23 mouse cellular contexts compared by ENCODE assay signal in the genomic region with DNA sequence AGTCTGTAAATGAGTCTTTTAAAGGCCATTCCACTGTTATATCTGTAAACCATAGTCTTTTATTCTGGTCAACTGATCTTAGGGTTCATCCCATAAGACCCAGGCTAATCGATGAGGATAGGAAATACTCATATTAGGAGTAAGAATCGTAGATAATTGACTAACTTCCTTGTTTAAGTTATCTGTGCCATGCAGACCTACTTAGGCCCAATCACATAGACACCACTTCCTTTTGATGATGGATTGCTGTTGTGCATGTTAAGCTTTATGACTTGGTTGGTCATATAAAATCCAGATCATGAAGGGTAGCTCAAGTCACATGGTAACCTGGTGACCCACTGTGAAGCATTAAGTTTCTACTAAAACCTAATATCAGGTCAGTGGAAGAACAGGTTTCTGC.
A peak's percentile ranks its signal among the peaks of the same experiment; 100 is the strongest.
DNase-seq lines count a peak whose midpoint lies in the region; ATAC-seq and TF ChIP-seq lines count a peak whose summit lies in the region.
"Had no signal": no experiment of that assay in that cellular context is flagged by ENCODE, and none has a peak within 500 bp of the region (broad histone marks: within the 10 kb centered on the region; RNA-seq: fewer than 3 reads in every experiment).

No protein-coding gene starts in this region.

- H3K36me3 ChIP-seq in G1E (replicated peaks), result no peaks in the 10 kb centered on the region
- H3K36me3 ChIP-seq in MEL (ENCODE audit: control insufficient read depth in 1 of 2, insufficient read depth in 2 of 2, low read length in 2 of 2), result peaks cover 0 to 22% of the 10 kb centered on the region in 2 experiments; a peak in 2 of 4 replicates
- no peaks in the 10 kb centered on the region for H3K36me3 ChIP-seq in hindbrain, embryonic 16.5 days (ENCODE audit: control insufficient read depth, insufficient read depth, low read length)

- peak; percentile 83 to 89 for TF ChIP-seq EP300 in MEL (IDR thresholded peaks at IDR 0.05; ENCODE audit: low read depth in 1 of 2, low read length in 2 of 2)

- no peak overlapping the region for H3K4me3 ChIP-seq in G1E (ENCODE audit: low read depth, low read length)
- no peak overlapping the region for H3K4me3 ChIP-seq in MEL (ENCODE audit: control insufficient read depth in 1 of 2, insufficient read depth in 1 of 2, low read depth in 2 of 2, low read length in 2 of 2)
- H3K4me3 ChIP-seq in hindbrain, embryonic 16.5 days (ENCODE audit: low read length), result no peak overlapping the region

- H3K27me3 ChIP-seq in G1E (ENCODE audit: insufficient read depth, low read length) (no peaks in the 10 kb centered on the region), MEL (ENCODE audit: control insufficient read depth in 1 of 2, insufficient read depth in 2 of 2, low read length in 2 of 2) (no peaks in the 10 kb centered on the region)
- H3K27me3 ChIP-seq in hindbrain, embryonic 16.5 days (replicated peaks; ENCODE audit: control insufficient read depth, insufficient read depth, low read length), result no peaks in the 10 kb centered on the region
- H3K27me3 ChIP-seq: CH12.LX, Patski had no signal

- TF ChIP-seq RAD21 in MEL (IDR thresholded peaks at IDR 0.05; ENCODE audit: low read depth, low read length), result no peak

- no peak overlapping the region for H3K9ac ChIP-seq in MEL (ENCODE audit: control insufficient read depth, low read depth, low read length, poor library complexity, severe bottlenecking)
- H3K9ac ChIP-seq in hindbrain, embryonic 16.5 days (ENCODE audit: low read depth, low read length), result no peak overlapping the region

- no peak for TF ChIP-seq POLR2A in MEL (IDR thresholded peaks at IDR 0.05; ENCODE audit: control insufficient read depth in 1 of 2, insufficient read depth in 1 of 2, low read depth in 1 of 2, low read length in 2 of 2, poor library complexity in 1 of 2)

- peak; percentile 56 for ATAC-seq in G1E (ENCODE audit: extremely low read depth, insufficient number of reproducible peaks, low FRiP score, poor library complexity, severe bottlenecking)
- ATAC-seq in hindbrain, embryonic 16.5 days, result no peak
- ATAC-seq: activated CD4-positive, CD25-positive, alpha-beta regulatory T cell, adult 4 months; CD4-positive, CD25-positive, alpha-beta regulatory T cell, adult 4 months; Patski had no signal

- H3K4me1 ChIP-seq in G1E (ENCODE audit: insufficient read depth, low read depth, low read length) (peaks cover 47% of the 10 kb centered on the region), MEL (ENCODE audit: control insufficient read depth in 1 of 2, insufficient read depth in 2 of 2, low read length in 2 of 2) (peaks cover 10 to 16% of the 10 kb centered on the region in 2 experiments)
- no peaks in the 10 kb centered on the region for H3K4me1 ChIP-seq in hindbrain, embryonic 16.5 days (ENCODE audit: control insufficient read depth, insufficient read depth, low read depth, low read length)

- H3K9me3 ChIP-seq in G1E (replicated peaks), result no peaks in the 10 kb centered on the region
- H3K9me3 ChIP-seq in MEL (replicated peaks; ENCODE audit: insufficient read depth, low read length), result no peaks in the 10 kb centered on the region
- no peaks in the 10 kb centered on the region for H3K9me3 ChIP-seq in hindbrain, embryonic 16.5 days (ENCODE audit: control insufficient read depth, low read length)

- DNase-seq in G1E (ENCODE audit: low spot score), result peak; percentile 15
- peak; percentile 45 for DNase-seq in MEL (ENCODE audit: low read depth, low spot score)
- peak; percentile 15 for DNase-seq in MEL-GATA-1-ER (ENCODE audit: extremely low read depth, low read depth)
- no peak for DNase-seq in right cerebral cortex, postnatal 36 days (ENCODE audit: low spot score in 2 of 2)
- DNase-seq in heart, postnatal 36 days, result no peak
- DNase-seq: adrenal gland, adult 2 months; adrenal gland, adult 8-10 months; adrenal gland, postnatal 10 days; adrenal gland, postnatal 14 days; adrenal gland, postnatal 25 days; adrenal gland, postnatal 36 days; B cell, adult 2 months; cerebellum, adult 11 months; cerebellum, adult 11-12 months; cerebellum, adult 18-20 months; cerebellum, adult 2 months; cerebellum, adult 8-10 months; cerebellum, adult 9-10 months had no signal

- WGBS in hindbrain, embryonic 16.5 days, result 97% methylated on average over 2 of the region's 2 CpGs

- no peak overlapping the region for H3K27ac ChIP-seq in MEL (ENCODE audit: control insufficient read depth, low read depth, low read length)
- no peak overlapping the region for H3K27ac ChIP-seq in hindbrain, embryonic 16.5 days (ENCODE audit: low read depth, low read length)

- intact Hi-C loops in heart, postnatal 36 days (cut with DNase I), result no loop called here

- no peak for TF ChIP-seq CTCF in G1E (IDR thresholded peaks at IDR 0.05; ENCODE audit: low read depth, low read length)
- TF ChIP-seq CTCF in MEL (IDR thresholded peaks at IDR 0.05 in 2 of 3, conservative IDR thresholded peaks at IDR 0.05 in 1 of 3; ENCODE audit: control insufficient read depth in 1 of 3, insufficient read depth in 1 of 3, low read depth in 2 of 3, low read length in 3 of 3, poor library complexity in 1 of 3, severe bottlenecking in 1 of 3), result no peak

- H3K4me2 ChIP-seq in hindbrain, embryonic 16.5 days (ENCODE audit: low read length), result no peak overlapping the region

- H3K79me2 ChIP-seq in MEL (ENCODE audit: control insufficient read depth, insufficient read depth, low read length, poor library complexity), result no peaks in the 10 kb centered on the region

TF ChIP-seq in MEL, 35 proteins besides CTCF, POLR2A, EP300 and RAD21:
- TF ChIP-seq NRF1 (IDR thresholded peaks at IDR 0.05; ENCODE audit: insufficient read depth, low read depth, low read length, poor library complexity, severe bottlenecking), result no peak
- no peak for TF ChIP-seq HCFC1 (IDR thresholded peaks at IDR 0.05; ENCODE audit: low read depth, low read length)
- no peak for TF ChIP-seq GABPA (IDR thresholded peaks at IDR 0.05; ENCODE audit: low read depth, low read length)
- peak; percentile 38; the same call in 1 of the 2 replicates for TF ChIP-seq USF1 (IDR thresholded peaks at IDR 0.05; ENCODE audit: low read depth, low read length)
- TF ChIP-seq RCOR1 (IDR thresholded peaks at IDR 0.05; ENCODE audit: low read depth, low read length), result peak; percentile 72; the same call in 1 of the 2 replicates
- TF ChIP-seq GATA1 (IDR thresholded peaks at IDR 0.05; ENCODE audit: low read depth, low read length), result peak; percentile 81
- no peak for TF ChIP-seq POLR2AphosphoS2 (IDR thresholded peaks at IDR 0.05; ENCODE audit: low read length)
- no peak for TF ChIP-seq SMC3 (IDR thresholded peaks at IDR 0.05; ENCODE audit: low read depth, low read length)
- TF ChIP-seq ZC3H11A (IDR thresholded peaks at IDR 0.05; ENCODE audit: low read depth, low read length), result no peak
- TF ChIP-seq CHD2 (IDR thresholded peaks at IDR 0.05; ENCODE audit: low read length), result no peak
- peak; percentile 27; the same call in 1 of the 2 replicates for TF ChIP-seq ETS1 (IDR thresholded peaks at IDR 0.05; ENCODE audit: low read depth, low read length)
- TF ChIP-seq TAL1 (IDR thresholded peaks at IDR 0.05; ENCODE audit: low read length), result peak; percentile 73
- TF ChIP-seq TCF12 (IDR thresholded peaks at IDR 0.05; ENCODE audit: low read depth, low read length), result peak; percentile 89
- TF ChIP-seq E2F4 (IDR thresholded peaks at IDR 0.05; ENCODE audit: borderline replicate concordance, low read depth, low read length), result no peak

Comparison
In these comparisons a context has a peak if more than half of its experiments do, and no peak if none do; other contexts are left out.
1. DNase-seq: peak in G1E (single experiment), MEL (single experiment) and MEL-GATA-1-ER (single experiment); none in right cerebral cortex, postnatal 36 days (0 of 2) and heart, postnatal 36 days (0 of 2).